36 mouse cellular contexts compared by ENCODE assay signal in the genomic region with DNA sequence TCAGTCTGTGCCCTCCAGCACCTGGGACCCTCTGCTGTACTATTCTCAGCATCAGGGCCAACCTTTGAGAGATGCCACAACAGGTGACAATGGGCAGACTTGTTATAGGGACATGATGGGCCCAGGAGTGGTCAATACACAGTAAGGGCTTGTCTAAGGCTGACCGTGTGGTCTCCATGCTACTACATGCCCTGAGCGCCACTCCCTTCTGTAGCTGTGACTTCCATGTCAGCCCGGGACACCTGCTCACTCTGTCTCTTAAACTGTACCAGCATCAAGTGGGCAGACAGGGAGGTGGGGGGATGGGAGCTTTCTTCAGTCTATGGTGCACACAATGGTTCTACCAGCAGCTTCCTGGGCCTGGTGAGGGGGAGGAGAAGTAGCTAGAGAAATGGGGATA. TPM values are rescaled to one million over a fixed set of nuclear protein-coding genes. Genes with fewer than 3 reads are reported as not detected.
DNase-seq lines count a peak whose midpoint lies in the region; ATAC-seq and TF ChIP-seq lines count a peak whose summit lies in the region.
"Had no signal": no experiment of that assay in that cellular context is flagged by ENCODE, and none has a peak within 500 bp of the region (broad histone marks: within the 10 kb centered on the region; RNA-seq: fewer than 3 reads in every experiment).

No protein-coding gene starts in this region.

- 0 out of 2 replicates have a peak, but pooled peaks have one; percentile 8 for ATAC-seq in intestine, embryonic 14.5 days (replicated peaks; ENCODE audit: low FRiP score, low TSS enrichment, low read depth)
- no peak for ATAC-seq in intestine, postnatal 0 days
- peak; percentile 26; the same call in 1 of the 2 replicates for ATAC-seq in kidney, embryonic 16.5 days (ENCODE audit: low FRiP score, low TSS enrichment)
- peak; percentile 53; the same call in 1 of the 2 replicates for ATAC-seq in stomach, embryonic 15.5 days (ENCODE audit: insufficient read depth, low FRiP score, low read depth)
- ATAC-seq in stomach, postnatal 0 days (ENCODE audit: low FRiP score, low TSS enrichment), result no peak
- ATAC-seq in limb, embryonic 13.5 days (ENCODE audit: low FRiP score, low read depth), result 0 out of 2 replicates have a peak, but pooled peaks have one; percentile 9
- ATAC-seq in monocyte, adult 5-6 weeks (replicated peaks; ENCODE audit: insufficient number of reproducible peaks, low FRiP score, low TSS enrichment, poor library complexity, severe bottlenecking), result no peak
- ATAC-seq: forebrain, embryonic 15.5 days; hindbrain, postnatal 0 days; Patski had no signal

- no peak overlapping the region for H3K27ac ChIP-seq in intestine, embryonic 14.5 days (ENCODE audit: low read depth)
- no peak overlapping the region for H3K27ac ChIP-seq in intestine, postnatal 0 days (ENCODE audit: low read depth, low read length)
- H3K27ac ChIP-seq in kidney, embryonic 16.5 days (ENCODE audit: low read length), result no peak overlapping the region
- H3K27ac ChIP-seq in stomach, embryonic 15.5 days, result no peak overlapping the region
- H3K27ac ChIP-seq in stomach, postnatal 0 days (replicated peaks), result no peak overlapping the region
- H3K27ac ChIP-seq in limb, embryonic 13.5 days, result no peak overlapping the region
- H3K27ac ChIP-seq: embryonic facial prominence, embryonic 15.5 days; forebrain, embryonic 12.5 days; forebrain, embryonic 15.5 days; heart, adult 2 months; heart, embryonic 10.5 days; heart, embryonic 13.5 days; hindbrain, embryonic 14.5 days; hindbrain, postnatal 0 days had no signal

- H3K9ac ChIP-seq in intestine, embryonic 14.5 days (ENCODE audit: low read length), result no peak overlapping the region
- no peak overlapping the region for H3K9ac ChIP-seq in intestine, postnatal 0 days (ENCODE audit: low read depth, low read length)
- H3K9ac ChIP-seq in kidney, embryonic 16.5 days (replicated peaks; ENCODE audit: low read length), result no peak overlapping the region
- no peak overlapping the region for H3K9ac ChIP-seq in stomach, embryonic 15.5 days
- H3K9ac ChIP-seq in stomach, postnatal 0 days (ENCODE audit: low read length), result no peak overlapping the region
- no peak overlapping the region for H3K9ac ChIP-seq in limb, embryonic 13.5 days
- H3K9ac ChIP-seq: embryonic facial prominence, embryonic 15.5 days; forebrain, embryonic 12.5 days; forebrain, embryonic 15.5 days; heart, embryonic 13.5 days; hindbrain, embryonic 14.5 days had no signal

- H3K27me3 ChIP-seq in intestine, embryonic 14.5 days (replicated peaks; ENCODE audit: control insufficient read depth, insufficient read depth, low read length), result no peaks in the 10 kb centered on the region
- H3K27me3 ChIP-seq in intestine, postnatal 0 days (replicated peaks; ENCODE audit: control insufficient read depth, insufficient read depth, low read length), result no peaks in the 10 kb centered on the region
- no peaks in the 10 kb centered on the region for H3K27me3 ChIP-seq in kidney, embryonic 16.5 days (ENCODE audit: insufficient read depth, low read length)
- H3K27me3 ChIP-seq in stomach, embryonic 15.5 days (replicated peaks), result no peaks in the 10 kb centered on the region
- no peaks in the 10 kb centered on the region for H3K27me3 ChIP-seq in stomach, postnatal 0 days (ENCODE audit: control insufficient read depth, insufficient read depth, low read length)
- H3K27me3 ChIP-seq in limb, embryonic 13.5 days, result no peaks in the 10 kb centered on the region
- H3K27me3 ChIP-seq: CH12.LX; embryonic facial prominence, embryonic 15.5 days; forebrain, embryonic 12.5 days; forebrain, embryonic 15.5 days; heart, embryonic 13.5 days; Patski had no signal

- no peak for TF ChIP-seq EP300 in stomach, postnatal 0 days (optimal IDR thresholded peaks at IDR 0.05)

- no peak for TF ChIP-seq CTCF in intestine, postnatal 0 days (IDR thresholded peaks at IDR 0.05; ENCODE audit: low read depth)
- TF ChIP-seq CTCF in stomach, postnatal 0 days (IDR thresholded peaks at IDR 0.05; ENCODE audit: low read depth), result no peak

- no peak overlapping the region for H3K4me2 ChIP-seq in intestine, embryonic 14.5 days (ENCODE audit: low read length)
- no peak overlapping the region for H3K4me2 ChIP-seq in intestine, postnatal 0 days (replicated peaks; ENCODE audit: low read depth)
- H3K4me2 ChIP-seq in kidney, embryonic 16.5 days (replicated peaks; ENCODE audit: low read depth, low read length), result no peak overlapping the region
- no peak overlapping the region for H3K4me2 ChIP-seq in stomach, embryonic 15.5 days
- H3K4me2 ChIP-seq in stomach, postnatal 0 days (replicated peaks; ENCODE audit: low read depth), result no peak overlapping the region
- H3K4me2 ChIP-seq in limb, embryonic 13.5 days (replicated peaks), result no peak overlapping the region
- H3K4me2 ChIP-seq: embryonic facial prominence, embryonic 15.5 days; forebrain, embryonic 12.5 days; forebrain, embryonic 15.5 days; heart, embryonic 13.5 days; hindbrain, embryonic 14.5 days had no signal

- DNase-seq in intestine, embryonic 14.5 days (ENCODE audit: low spot score), result no peak
- DNase-seq in kidney, postnatal 10 days, result no peak
- no peak for DNase-seq in stomach, postnatal 0 days (ENCODE audit: low spot score)
- DNase-seq: B cell, adult 2 months; cerebellum, adult 11 months; cerebellum, adult 2 months; cerebellum, adult 9-11 months; cerebellum, postnatal 25 days; gastrocnemius, postnatal 36 days; heart, adult 2 months; heart, postnatal 14 days; heart, postnatal 4 days had no signal

- H3K9me3 ChIP-seq in intestine, embryonic 14.5 days (ENCODE audit: control insufficient read depth, low read length), result no peaks in the 10 kb centered on the region
- no peaks in the 10 kb centered on the region for H3K9me3 ChIP-seq in intestine, postnatal 0 days (ENCODE audit: control insufficient read depth)
- no peaks in the 10 kb centered on the region for H3K9me3 ChIP-seq in kidney, embryonic 16.5 days (ENCODE audit: low read length)
- H3K9me3 ChIP-seq in stomach, embryonic 15.5 days, result no peaks in the 10 kb centered on the region
- no peaks in the 10 kb centered on the region for H3K9me3 ChIP-seq in stomach, postnatal 0 days (ENCODE audit: control insufficient read depth, low read length)
- no peaks in the 10 kb centered on the region for H3K9me3 ChIP-seq in limb, embryonic 13.5 days
- H3K9me3 ChIP-seq: embryonic facial prominence, embryonic 15.5 days; forebrain, embryonic 12.5 days; forebrain, embryonic 15.5 days; G1E; heart, embryonic 10.5 days; heart, embryonic 13.5 days had no signal

- H3K36me3 ChIP-seq in intestine, embryonic 14.5 days (ENCODE audit: control insufficient read depth, insufficient read depth, low read length), result no peaks in the 10 kb centered on the region
- no peaks in the 10 kb centered on the region for H3K36me3 ChIP-seq in intestine, postnatal 0 days (ENCODE audit: control insufficient read depth, insufficient read depth)
- no peaks in the 10 kb centered on the region for H3K36me3 ChIP-seq in kidney, embryonic 16.5 days (ENCODE audit: insufficient read depth, low read length)
- no peaks in the 10 kb centered on the region for H3K36me3 ChIP-seq in stomach, embryonic 15.5 days
- H3K36me3 ChIP-seq in stomach, postnatal 0 days (ENCODE audit: control insufficient read depth, insufficient read depth, low read length), result no peaks in the 10 kb centered on the region
- no peaks in the 10 kb centered on the region for H3K36me3 ChIP-seq in limb, embryonic 13.5 days
- H3K36me3 ChIP-seq: embryonic facial prominence, embryonic 15.5 days; forebrain, embryonic 12.5 days; forebrain, embryonic 15.5 days; G1E; heart, embryonic 10.5 days; heart, embryonic 13.5 days had no signal

- no peak overlapping the region for H3K4me3 ChIP-seq in intestine, embryonic 14.5 days (ENCODE audit: low read depth, low read length)
- H3K4me3 ChIP-seq in intestine, postnatal 0 days (ENCODE audit: low read depth, low read length), result no peak overlapping the region
- H3K4me3 ChIP-seq in kidney, embryonic 16.5 days (ENCODE audit: low read length), result no peak overlapping the region
- H3K4me3 ChIP-seq in stomach, embryonic 15.5 days (replicated peaks), result no peak overlapping the region
- no peak overlapping the region for H3K4me3 ChIP-seq in stomach, postnatal 0 days (ENCODE audit: low read depth, low read length)
- H3K4me3 ChIP-seq in limb, embryonic 13.5 days, result no peak overlapping the region
- H3K4me3 ChIP-seq: embryonic facial prominence, embryonic 15.5 days; erythroblast, embryonic 14.5 days; forebrain, embryonic 12.5 days; forebrain, embryonic 15.5 days; heart, adult 2 months; heart, embryonic 10.5 days; heart, embryonic 13.5 days had no signal

- 84% methylated on average over 3 of the region's 3 CpGs for WGBS in intestine, embryonic 14.5 days
- WGBS in intestine, postnatal 0 days, result 87% methylated on average over 3 of the region's 3 CpGs
- WGBS in kidney, embryonic 16.5 days, result 89% methylated on average over 3 of the region's 3 CpGs
- 82% methylated on average over 3 of the region's 3 CpGs for WGBS in stomach, embryonic 15.5 days
- WGBS in stomach, postnatal 0 days, result 75% methylated on average over 3 of the region's 3 CpGs
- WGBS in limb, embryonic 13.5 days, result 76% methylated on average over 3 of the region's 3 CpGs

- H3K4me1 ChIP-seq in intestine, embryonic 14.5 days (replicated peaks; ENCODE audit: control insufficient read depth, insufficient read depth, low read length), result peaks cover 9% of the 10 kb centered on the region
- H3K4me1 ChIP-seq in intestine, postnatal 0 days (replicated peaks; ENCODE audit: control insufficient read depth, insufficient read depth, low read length), result no peaks in the 10 kb centered on the region
- peaks cover 21% of the 10 kb centered on the region for H3K4me1 ChIP-seq in kidney, embryonic 16.5 days (ENCODE audit: insufficient read depth, low read length)
- peaks cover 7% of the 10 kb centered on the region for H3K4me1 ChIP-seq in stomach, embryonic 15.5 days
- no peaks in the 10 kb centered on the region for H3K4me1 ChIP-seq in stomach, postnatal 0 days (replicated peaks; ENCODE audit: control insufficient read depth, insufficient read depth)
- H3K4me1 ChIP-seq in limb, embryonic 13.5 days, result peaks cover 10% of the 10 kb centered on the region; the same call in 1 of the 2 replicates
- H3K4me1 ChIP-seq: forebrain, embryonic 12.5 days; forebrain, embryonic 15.5 days had no signal

RNA-seq across cellular contexts. Expression of gene Ephx1, which starts 19.5 kb away (rescaled TPM):
- polyA plus RNA-seq in intestine, embryonic 14.5 days (2014; fragmentation: Nextera tagmentation; extraction: Ambion mirVana), result 1.9 and 2.8 TPM in 2 replicates
- 4.3 and 4.9 TPM in 2 replicates for polyA plus RNA-seq in intestine, postnatal 0 days (2015; fragmentation: Nextera tagmentation; extraction: Ambion mirVana)
- 7.1 and 8.3 TPM in 2 replicates for polyA plus RNA-seq in kidney, embryonic 16.5 days (2015; fragmentation: Nextera tagmentation; extraction: Ambion mirVana)
- 9.5 and 10.5 TPM in 2 replicates for polyA plus RNA-seq in stomach, embryonic 15.5 days (2015; fragmentation: Nextera tagmentation; extraction: Ambion mirVana)
- polyA plus RNA-seq in stomach, postnatal 0 days (2015; fragmentation: Nextera tagmentation; extraction: Ambion mirVana), result 30.0 and 32.2 TPM in 2 replicates
- polyA plus RNA-seq in limb, embryonic 13.5 days (2015; fragmentation: Nextera tagmentation; extraction: Ambion mirVana), result 4.2 and 4.3 TPM in 2 replicates
- total RNA-seq in monocyte, adult 5-6 weeks (2017), result 7.0 to 10.9 TPM (median 8.9 TPM) in 3 replicates
- total RNA-seq: G1E had no signal
- polyA plus RNA-seq: erythroblast, embryonic 14.5 days; G1E had no signal

RNA-seq across cellular contexts. Expression of gene 9130409I23Rik, which starts 49.8 kb away (rescaled TPM):
- not detected in 2 replicates for polyA plus RNA-seq in intestine, embryonic 14.5 days (2014; fragmentation: Nextera tagmentation; extraction: Ambion mirVana)
- polyA plus RNA-seq in intestine, postnatal 0 days (2015; fragmentation: Nextera tagmentation; extraction: Ambion mirVana), result 0.09 TPM in 1 of 2 replicates, not detected in the other
- polyA plus RNA-seq in kidney, embryonic 16.5 days (2015; fragmentation: Nextera tagmentation; extraction: Ambion mirVana), result 0.09 TPM in 1 of 2 replicates, not detected in the other
- polyA plus RNA-seq in stomach, embryonic 15.5 days (2015; fragmentation: Nextera tagmentation; extraction: Ambion mirVana), result not detected in 2 replicates
- polyA plus RNA-seq in stomach, postnatal 0 days (2015; fragmentation: Nextera tagmentation; extraction: Ambion mirVana), result 0.28 and 0.72 TPM in 2 replicates
- polyA plus RNA-seq in limb, embryonic 13.5 days (2015; fragmentation: Nextera tagmentation; extraction: Ambion mirVana), result not detected in 2 replicates
- not detected in 3 replicates for total RNA-seq in monocyte, adult 5-6 weeks (2017)
- total RNA-seq: adrenal gland, adult 2 months; adrenal gland, postnatal 4 days; CH12.LX; gastrocnemius, adult 18-20 months; gastrocnemius, postnatal 10 days; gastrocnemius, postnatal 36 days; granulocyte monocyte progenitor cell, adult 5-6 weeks; heart, adult 2 months; heart, postnatal 14 days; heart, postnatal 4 days; hindbrain, postnatal 0 days had no signal
- polyA plus RNA-seq: adrenal gland, adult 2 months; cortical plate, adult 2 months; embryonic facial prominence, embryonic 11.5 days; embryonic facial prominence, embryonic 15.5 days; erythroblast, embryonic 14.5 days; forebrain, embryonic 12.5 days; G1E; heart, adult 2 months; heart, embryonic 10.5 days; heart, embryonic 13.5 days; hindbrain, embryonic 11.5 days; hindbrain, embryonic 14.5 days; hindbrain, postnatal 0 days had no signal

RNA-seq across cellular contexts. Expression of gene Tmem63a, which starts 59.1 kb away (rescaled TPM):
- 14.2 and 14.8 TPM in 2 replicates for polyA plus RNA-seq in intestine, embryonic 14.5 days (2014; fragmentation: Nextera tagmentation; extraction: Ambion mirVana)
- polyA plus RNA-seq in intestine, postnatal 0 days (2015; fragmentation: Nextera tagmentation; extraction: Ambion mirVana), result 9.5 and 10.2 TPM in 2 replicates
- polyA plus RNA-seq in kidney, embryonic 16.5 days (2015; fragmentation: Nextera tagmentation; extraction: Ambion mirVana), result 11.8 and 13.1 TPM in 2 replicates
- 20.9 and 23.0 TPM in 2 replicates for polyA plus RNA-seq in stomach, embryonic 15.5 days (2015; fragmentation: Nextera tagmentation; extraction: Ambion mirVana)
- 35.2 and 36.7 TPM in 2 replicates for polyA plus RNA-seq in stomach, postnatal 0 days (2015; fragmentation: Nextera tagmentation; extraction: Ambion mirVana)
- polyA plus RNA-seq in limb, embryonic 13.5 days (2015; fragmentation: Nextera tagmentation; extraction: Ambion mirVana), result 16.2 and 17.7 TPM in 2 replicates
- total RNA-seq in monocyte, adult 5-6 weeks (2017), result 15.0 to 24.1 TPM (median 17.4 TPM) in 3 replicates

Comparison
In these comparisons a context has a peak if more than half of its experiments do, and no peak if none do; other contexts are left out.
1. ATAC-seq: peak in intestine, embryonic 14.5 days (single experiment), kidney, embryonic 16.5 days (single experiment), stomach, embryonic 15.5 days (single experiment) and limb, embryonic 13.5 days (single experiment); none in intestine, postnatal 0 days (single experiment), stomach, postnatal 0 days (single experiment) and monocyte, adult 5-6 weeks (single experiment).